Mouse (Mus musculus) spleen, adult 2 months (tissue): ENCODE measurements around the gene Slc25a44.
"Not testable (repeated sequence)": the region's sequence is repeated elsewhere in the genome, so short reads cannot be mapped to it uniquely, and the experiment has no call there.

Experiments used
- CTCF ChIP-seq: fragments of 200-500 bp; IDR thresholded peaks from 2 replicates; pipeline ENCODE4 v1.5.1; 2011; ENCODE audit warnings: mild to moderate bottlenecking, inconsistent platforms; ENCODE audit not compliant: insufficient read depth, insufficient read length, insufficient replicate concordance; ENCODE audit errors: extremely low read depth
- POLR2A ChIP-seq: fragments of 200-500 bp; IDR thresholded peaks from 2 replicates; pipeline ENCODE4 v1.6.1; 2011; ENCODE audit warnings: low read depth, low read length, inconsistent platforms

DNA sequence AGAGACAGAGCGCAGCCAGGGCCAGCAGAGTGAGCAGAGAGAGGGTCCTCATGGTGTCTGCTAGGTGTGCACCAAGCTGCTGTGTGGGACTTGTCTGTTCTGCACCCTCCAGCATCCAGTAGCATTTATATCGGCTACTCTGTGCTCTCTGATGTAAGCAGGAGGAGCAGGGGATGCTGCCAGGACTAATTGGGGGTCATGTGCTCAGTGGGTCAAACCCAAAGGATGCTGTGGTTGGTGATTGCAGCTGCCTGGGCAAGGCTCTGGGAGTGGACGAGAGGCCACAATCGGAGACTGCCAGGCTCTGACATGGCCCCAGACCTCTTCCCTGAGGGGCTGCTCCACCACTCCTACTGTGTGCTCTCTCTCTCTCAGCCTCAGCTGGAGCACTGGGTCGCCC lies 46.3 kb downstream of the Slc25a44 start, which contains the start of gene Bglap2:
- not testable (repeated sequence) for TF ChIP-seq CTCF, POLR2A
